Mouse (Mus musculus): ENCODE data around the gene Prpf38b. TPM values are rescaled to one million over a fixed set of nuclear protein-coding genes. Genes with fewer than 3 reads are reported as not detected.
A peak's percentile ranks its signal among the peaks of the same experiment; 100 is the strongest.

Gene Prpf38b
- polyA plus RNA-seq, 1 experiment from 2014 or later = 63.6 TPM

DNA sequence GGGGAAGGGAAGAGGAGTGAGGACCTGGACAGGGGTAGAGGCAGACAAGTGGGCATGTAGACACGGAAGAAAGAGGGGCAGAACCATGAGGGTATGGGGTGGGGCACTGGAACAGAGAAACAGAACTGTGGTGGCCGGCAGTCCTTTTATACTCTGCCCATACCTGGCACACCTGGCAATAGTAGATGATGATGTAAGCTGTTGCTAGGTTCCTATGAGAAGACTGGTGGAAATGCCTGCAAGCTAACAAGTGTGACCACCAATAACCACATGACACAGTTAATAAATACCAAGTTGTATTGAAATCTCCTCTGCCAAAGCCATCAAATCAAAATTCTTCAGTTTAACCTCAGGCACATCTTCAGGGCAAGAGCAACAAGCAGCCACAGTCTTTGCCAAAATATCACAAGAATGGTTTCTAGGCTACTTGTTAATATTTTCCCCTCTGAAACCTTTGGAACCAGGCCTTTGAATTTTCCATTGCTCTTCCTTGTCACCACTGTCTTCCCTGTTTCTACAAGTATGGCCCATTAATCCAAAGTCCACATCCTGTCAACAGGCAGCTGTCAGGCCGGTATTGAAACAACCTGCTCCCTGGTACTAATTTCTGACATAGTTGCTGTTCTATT is 9.0 kb upstream of the Prpf38b start:
- Histone ChIP-seq H3K27me3 (no peaks in the 10 kb centered on the region), H3K4me2 (no peak overlapping the region), H3K4me3 (no peak overlapping the region), H3K36me3 (no peaks in the 10 kb centered on the region), H3K27ac (replicated peaks) (no peak overlapping the region), H3K9ac (no peak overlapping the region), H3K9me3 (no peaks in the 10 kb centered on the region), H3K4me1 (replicated peaks) (no peaks in the 10 kb centered on the region)
- ATAC-seq (ENCODE audit: low read depth) = no peak
- 94% methylated on average over 3 of the region's 3 CpGs for WGBS

GRCm38 (mm10) chr3:108918852-108919251 is 7.3 kb upstream of the Prpf38b start:
- no peaks in the 10 kb centered on the region for H3K36me3 ChIP-seq
- no peak for ATAC-seq (ENCODE audit: low read depth)
- no peak overlapping the region for H3K4me2 ChIP-seq
- no peaks in the 10 kb centered on the region for H3K27me3 ChIP-seq
- 98% methylated on average over 1 of the region's 1 CpGs for WGBS
- no peaks in the 10 kb centered on the region for H3K9me3 ChIP-seq
- no peaks in the 10 kb centered on the region for H3K4me1 ChIP-seq (replicated peaks)
- no peak overlapping the region for H3K9ac ChIP-seq
- H3K4me3 ChIP-seq = no peak overlapping the region
- H3K27ac ChIP-seq (replicated peaks) = no peak overlapping the region

GRCm38 (mm10) chr3:108917986-108918385 is 6.5 kb upstream of the Prpf38b start:
- Histone ChIP-seq H3K27me3 (no peaks in the 10 kb centered on the region), H3K9me3 (no peaks in the 10 kb centered on the region), H3K9ac (no peak overlapping the region), H3K4me1 (replicated peaks) (no peaks in the 10 kb centered on the region), H3K36me3 (no peaks in the 10 kb centered on the region), H3K27ac (replicated peaks) (no peak overlapping the region), H3K4me2 (no peak overlapping the region), H3K4me3 (no peak overlapping the region)
- no peak for ATAC-seq (ENCODE audit: low read depth)
- 67% methylated on average over 3 of the region's 3 CpGs for WGBS

- no peak for ATAC-seq (ENCODE audit: low read depth)
- Histone ChIP-seq H3K27me3 (no peaks in the 10 kb centered on the region), H3K4me2 (no peak overlapping the region), H3K4me3 (no peak overlapping the region), H3K36me3 (no peaks in the 10 kb centered on the region), H3K4me1 (replicated peaks) (0 out of 2 replicates have a peak, but pooled peaks cover 6% of the 10 kb centered on the region), H3K9me3 (no peaks in the 10 kb centered on the region), H3K27ac (replicated peaks) (no peak overlapping the region), H3K9ac (no peak overlapping the region)
- 53% methylated on average over 4 of the region's 4 CpGs for WGBS
Measured at GRCm38 (mm10) chr3:108916857-108917256, 5.3 kb upstream of the Prpf38b start.

DNA sequence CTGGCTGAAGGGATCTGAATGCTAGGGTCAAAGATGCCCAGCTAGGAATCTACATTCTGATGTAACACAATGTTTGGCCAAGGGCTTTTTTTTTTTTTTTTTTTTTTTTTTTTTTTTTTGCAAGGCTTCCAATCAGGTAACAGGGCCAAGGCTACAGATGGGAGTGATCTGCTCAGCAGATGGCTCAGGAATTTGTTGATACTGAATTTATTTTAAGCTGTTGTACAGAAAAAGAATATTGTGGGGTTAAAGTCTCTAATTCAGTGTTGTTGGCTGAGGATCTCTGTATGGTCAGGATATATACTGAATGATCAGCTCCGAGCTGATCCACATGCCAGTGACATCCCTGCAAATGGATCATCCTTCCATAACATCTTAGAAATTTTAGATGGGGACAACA is 4.5 kb upstream of the Prpf38b start:
- Histone ChIP-seq H3K4me1 (replicated peaks) (0 out of 2 replicates have a peak, but pooled peaks cover 6% of the 10 kb centered on the region), H3K9ac (no peak overlapping the region), H3K27ac (replicated peaks) (no peak overlapping the region), H3K27me3 (no peaks in the 10 kb centered on the region), H3K4me2 (no peak overlapping the region), H3K4me3 (no peak overlapping the region), H3K36me3 (no peaks in the 10 kb centered on the region), H3K9me3 (no peaks in the 10 kb centered on the region)
- ATAC-seq (ENCODE audit: low read depth) = no peak
- WGBS = 84% methylated on average over 1 of the region's 1 CpGs

DNA sequence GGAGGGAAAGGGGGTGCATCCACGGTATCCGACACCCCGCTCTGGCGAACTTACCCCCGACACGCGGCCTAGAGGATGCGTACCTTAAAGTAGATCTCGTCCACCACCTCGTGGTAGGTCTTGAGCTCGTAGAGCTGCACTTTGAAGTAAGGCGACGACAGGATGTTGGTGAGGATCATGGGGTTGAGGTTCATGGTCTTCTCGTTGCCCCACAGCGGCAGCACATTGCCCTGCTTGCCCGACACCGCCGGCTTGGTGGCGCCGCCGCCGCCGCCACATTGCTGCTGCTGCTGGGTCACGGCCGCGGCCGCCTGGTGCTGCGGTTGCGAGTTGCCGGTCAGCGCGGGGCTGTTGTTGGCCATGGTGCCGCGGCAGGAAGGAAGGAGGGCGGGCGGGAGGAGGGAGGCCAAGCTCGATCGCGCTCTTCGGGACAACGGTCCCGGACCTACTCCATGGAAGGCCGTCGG is 413 bp downstream of the Prpf38b start:
- peak overlapping the region; percentile 94 for H3K4me2 ChIP-seq
- peak; percentile 90 for ATAC-seq (ENCODE audit: low read depth)

DNA sequence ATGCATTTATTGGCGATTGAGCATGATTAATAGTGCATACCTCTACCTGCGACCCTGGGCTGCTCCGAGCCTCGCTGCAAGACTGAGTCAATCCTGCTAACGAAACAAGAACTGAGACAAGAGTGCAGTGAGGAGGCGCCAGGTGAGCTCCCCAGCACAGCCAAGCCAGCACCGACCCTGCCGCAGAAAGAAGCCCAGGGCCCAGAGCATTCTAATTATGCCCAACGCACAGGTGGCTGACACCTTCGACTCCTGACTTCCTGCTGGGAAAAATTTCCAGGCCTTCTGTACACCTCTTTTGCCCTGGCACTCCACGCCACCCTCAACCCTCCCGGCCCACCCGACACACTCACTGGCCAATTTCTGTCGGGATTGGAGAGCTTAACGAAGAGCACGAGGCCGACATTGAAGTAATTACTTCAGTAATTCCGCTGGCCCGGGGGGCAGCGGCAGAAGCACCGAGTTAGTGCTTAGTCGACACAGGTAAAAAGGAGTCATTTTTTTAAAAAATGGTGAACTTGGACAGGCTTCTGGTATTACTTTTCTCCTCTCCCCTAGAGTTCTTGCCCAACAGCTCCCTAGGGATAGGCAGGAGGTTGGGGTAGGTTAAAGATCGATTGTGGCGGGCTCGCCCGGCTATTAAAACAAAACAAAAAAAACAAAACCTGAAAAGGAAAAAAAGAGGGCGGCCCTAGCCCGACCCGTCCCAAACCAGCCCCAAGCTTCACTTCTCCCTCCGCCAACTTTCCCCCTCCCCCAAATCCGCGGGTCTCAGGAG is 1.0 kb downstream of the Prpf38b start:
- H3K9me3 ChIP-seq = no peaks in the 10 kb centered on the region
- no peaks in the 10 kb centered on the region for H3K27me3 ChIP-seq
- H3K27ac ChIP-seq (replicated peaks) = peak overlapping the region; percentile 98
- peaks cover 21% of the 10 kb centered on the region for H3K36me3 ChIP-seq
- whole genome bisulfite sequencing = 1% methylated on average over 32 of the region's 32 CpGs
- H3K4me3 ChIP-seq = peak overlapping the region; percentile 91
- no peak for ATAC-seq (ENCODE audit: low read depth)
- peaks cover 28% of the 10 kb centered on the region for H3K4me1 ChIP-seq (replicated peaks)
- H3K9ac ChIP-seq = peak overlapping the region; percentile 92
- H3K4me2 ChIP-seq = peak overlapping the region; percentile 94

More for the DNA sequence above, 413 bp downstream of the Prpf38b start:
- no peaks in the 10 kb centered on the region for H3K9me3 ChIP-seq
- peak overlapping the region; percentile 92 for H3K9ac ChIP-seq
- H3K36me3 ChIP-seq = peaks cover 16% of the 10 kb centered on the region
- H3K27ac ChIP-seq (replicated peaks) = peak overlapping the region; percentile 98
- no peaks in the 10 kb centered on the region for H3K27me3 ChIP-seq
- peaks cover 28% of the 10 kb centered on the region for H3K4me1 ChIP-seq (replicated peaks)
- WGBS = 2% methylated on average over 35 of the region's 44 CpGs
- peak overlapping the region; percentile 91 for H3K4me3 ChIP-seq

DNA sequence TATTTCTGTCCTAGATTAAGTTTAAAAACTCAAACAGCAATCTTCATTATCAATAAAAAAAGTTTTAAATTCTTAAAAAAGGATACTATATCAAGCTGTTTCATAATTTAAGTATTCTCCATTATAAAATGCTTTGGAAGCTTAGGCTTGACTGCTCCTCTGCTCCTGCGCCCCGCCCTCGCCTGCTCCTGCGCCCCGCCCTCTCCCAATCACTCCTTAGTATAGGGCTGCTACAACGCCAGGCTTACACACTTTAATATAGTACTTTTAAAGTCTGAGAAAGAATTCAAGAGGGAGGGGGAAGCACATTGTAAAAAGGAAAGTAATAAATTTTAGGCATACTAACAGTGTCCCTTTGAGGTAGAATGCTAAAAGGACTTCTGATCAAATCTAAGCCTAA is 8.6 kb downstream of the Prpf38b start:
- no peak for ATAC-seq (ENCODE audit: low read depth)
- Histone ChIP-seq H3K4me2 (no peak overlapping the region), H3K4me1 (replicated peaks) (no peaks in the 10 kb centered on the region), H3K9me3 (no peaks in the 10 kb centered on the region), H3K9ac (no peak overlapping the region), H3K27ac (replicated peaks) (no peak overlapping the region), H3K36me3 (peaks cover 67% of the 10 kb centered on the region), H3K4me3 (no peak overlapping the region), H3K27me3 (no peaks in the 10 kb centered on the region)
- 91% methylated on average over 6 of the region's 6 CpGs for WGBS

GRCm38 (mm10) chr3:108902038-108902437 is 9.5 kb downstream of the Prpf38b start:
- ATAC-seq (ENCODE audit: low read depth) = no peak
- H3K36me3 ChIP-seq = peaks cover 59% of the 10 kb centered on the region
- H3K27me3 ChIP-seq = no peaks in the 10 kb centered on the region
- H3K9ac ChIP-seq = no peak overlapping the region
- 57% methylated on average over 2 of the region's 2 CpGs for WGBS
- H3K27ac ChIP-seq (replicated peaks) = no peak overlapping the region
- H3K9me3 ChIP-seq = no peaks in the 10 kb centered on the region
- no peak overlapping the region for H3K4me3 ChIP-seq
- no peaks in the 10 kb centered on the region for H3K4me1 ChIP-seq (replicated peaks)
- H3K4me2 ChIP-seq = no peak overlapping the region

DNA sequence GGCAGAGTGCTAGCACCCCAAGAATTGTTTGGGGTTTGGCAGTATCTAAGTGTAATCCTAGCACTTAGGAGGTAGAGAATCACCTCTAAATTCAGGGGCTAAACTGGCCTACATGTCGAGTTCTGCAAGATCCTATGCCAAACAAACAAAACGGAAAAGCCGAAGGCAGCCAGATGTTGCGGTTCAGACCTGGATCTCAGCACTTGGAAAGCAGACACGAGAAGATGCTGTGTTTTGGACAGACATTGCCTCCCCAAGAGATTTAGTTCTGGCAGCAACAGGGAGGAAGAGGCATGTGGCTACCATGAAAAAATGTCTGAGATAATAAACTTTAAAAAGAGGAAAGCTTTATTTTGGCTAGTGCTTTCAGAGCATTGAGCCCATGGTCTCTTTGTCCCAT is 10.8 kb downstream of the Prpf38b start:
- no peak overlapping the region for H3K4me3 ChIP-seq
- no peak overlapping the region for H3K4me2 ChIP-seq
- H3K36me3 ChIP-seq = peaks cover 48% of the 10 kb centered on the region
- ATAC-seq (ENCODE audit: low read depth) = no peak
- 78% methylated on average over 5 of the region's 5 CpGs for WGBS
- H3K4me1 ChIP-seq (replicated peaks) = no peaks in the 10 kb centered on the region
- H3K9me3 ChIP-seq = no peaks in the 10 kb centered on the region
- H3K27ac ChIP-seq (replicated peaks) = no peak overlapping the region
- H3K27me3 ChIP-seq = no peaks in the 10 kb centered on the region
- no peak overlapping the region for H3K9ac ChIP-seq

- no peaks in the 10 kb centered on the region for H3K4me1 ChIP-seq (replicated peaks)
- H3K4me2 ChIP-seq = no peak overlapping the region
- no peak overlapping the region for H3K4me3 ChIP-seq
- 85% methylated on average over 3 of the region's 3 CpGs for WGBS
- ATAC-seq (ENCODE audit: low read depth) = no peak
- H3K36me3 ChIP-seq = peaks cover 43% of the 10 kb centered on the region
- H3K27ac ChIP-seq (replicated peaks) = no peak overlapping the region
- no peaks in the 10 kb centered on the region for H3K27me3 ChIP-seq
- no peak overlapping the region for H3K9ac ChIP-seq
- no peaks in the 10 kb centered on the region for H3K9me3 ChIP-seq
Measured at GRCm38 (mm10) chr3:108900147-108900546, 11.4 kb downstream of the Prpf38b start.

GRCm38 (mm10) chr3:108898640-108899039 is 12.9 kb downstream of the Prpf38b start:
- Histone ChIP-seq H3K4me1 (replicated peaks) (no peaks in the 10 kb centered on the region), H3K27me3 (no peaks in the 10 kb centered on the region), H3K36me3 (peaks cover 28% of the 10 kb centered on the region), H3K9ac (no peak overlapping the region), H3K9me3 (no peaks in the 10 kb centered on the region), H3K27ac (replicated peaks) (no peak overlapping the region), H3K4me3 (no peak overlapping the region), H3K4me2 (no peak overlapping the region)
- WGBS = 94% methylated on average over 4 of the region's 4 CpGs
- ATAC-seq (ENCODE audit: low read depth) = no peak

Data from neural tube, embryonic 13.5 days (tissue).